Mouse (Mus musculus): ENCODE data around the gene Ccdc9b. TPM values are rescaled to one million over a fixed set of nuclear protein-coding genes. Genes with fewer than 3 reads are reported as not detected.

The Ccdc9b gene
- total RNA-seq, 2 experiments from 2014 or later, result 13.8 to 15.4 TPM

DNA sequence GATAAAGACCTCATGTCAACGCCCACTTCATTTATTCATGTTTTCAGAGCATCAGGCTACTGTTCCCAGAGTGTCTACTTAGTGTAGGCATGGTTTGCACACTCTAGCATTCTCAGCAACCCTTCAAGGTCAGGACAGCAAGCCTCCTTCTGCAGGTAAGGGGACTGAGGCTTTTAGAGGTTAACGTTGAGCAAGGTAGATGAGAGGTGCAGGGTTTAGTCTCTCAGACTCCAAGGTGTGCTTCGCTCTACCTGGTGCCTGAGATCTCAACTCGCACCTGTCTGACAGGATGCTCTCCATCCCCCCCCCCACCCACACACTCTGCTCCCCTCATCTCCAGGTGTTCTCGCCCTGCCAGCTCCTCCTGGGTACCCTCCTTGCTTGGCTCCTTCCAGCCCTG lies 8.3 kb downstream of the Ccdc9b start:
- DNase-seq, result no peak
- intact Hi-C loops (cut with DNase I), result no loop called here

DNA sequence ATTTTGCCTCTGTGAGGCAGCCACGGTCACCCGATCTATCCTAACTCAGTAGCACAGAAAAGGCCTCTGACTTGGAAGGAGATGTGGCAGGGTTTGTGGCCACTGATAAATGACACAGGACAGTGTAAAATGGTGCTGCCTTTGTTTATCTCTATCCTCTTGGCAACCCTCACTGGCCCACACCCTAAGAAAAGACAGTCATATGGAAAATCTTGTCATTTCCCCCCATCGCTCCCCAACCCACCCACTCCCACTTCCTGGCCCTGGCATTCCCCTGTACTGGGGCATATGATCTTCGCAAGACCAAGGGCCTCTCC lies 9.7 kb downstream of the Ccdc9b start:
- intact Hi-C loops (cut with DNase I), result no loop called here
- no peak for DNase-seq

DNA sequence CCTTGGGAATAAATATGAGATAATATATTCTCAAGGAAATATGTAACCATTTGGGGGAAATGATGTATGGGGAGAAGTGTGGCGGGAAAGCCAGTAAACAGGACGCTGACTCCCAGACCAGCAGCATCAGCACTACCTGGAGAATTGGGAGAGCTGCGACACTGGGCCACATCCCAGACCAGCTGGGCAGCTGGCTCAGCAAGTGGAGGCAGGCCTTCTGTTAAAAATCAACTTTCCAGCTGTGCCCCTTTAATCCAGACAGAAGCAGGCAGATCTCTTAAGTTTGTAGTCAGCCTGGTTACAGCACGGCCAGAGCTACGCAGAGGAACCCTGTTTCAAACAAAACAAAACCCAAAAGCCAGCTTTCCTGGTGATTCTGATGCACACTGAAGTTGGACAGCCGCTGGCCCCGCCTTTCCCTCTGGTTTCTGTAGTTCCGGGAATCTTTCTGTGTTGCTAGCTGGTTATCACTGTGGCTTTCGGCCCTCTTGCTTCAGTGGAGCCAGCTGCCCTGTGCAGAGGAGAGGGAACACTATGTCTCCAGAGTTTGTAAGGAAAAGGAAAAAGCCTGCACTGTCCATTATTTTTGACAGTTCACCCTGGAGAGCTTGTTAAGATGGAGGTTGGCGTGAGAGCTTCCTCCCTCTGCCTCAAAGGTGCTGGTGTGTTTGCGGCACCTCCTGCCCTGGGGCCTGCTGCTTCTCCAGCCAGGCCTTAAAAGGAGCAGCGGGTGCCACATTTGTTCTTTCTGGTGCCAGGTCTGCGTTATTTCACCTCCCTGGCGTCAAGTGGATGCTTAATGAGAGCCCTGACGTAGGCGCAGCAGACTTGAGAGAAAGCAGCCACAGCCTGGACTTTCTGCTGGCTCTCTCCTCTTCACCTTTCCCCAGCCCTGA lies 10.3 kb downstream of the Ccdc9b start:
- peak in 1 of 2 experiments; percentile 13 for DNase-seq
- intact Hi-C loops (cut with DNase I), result no loop called here

DNA sequence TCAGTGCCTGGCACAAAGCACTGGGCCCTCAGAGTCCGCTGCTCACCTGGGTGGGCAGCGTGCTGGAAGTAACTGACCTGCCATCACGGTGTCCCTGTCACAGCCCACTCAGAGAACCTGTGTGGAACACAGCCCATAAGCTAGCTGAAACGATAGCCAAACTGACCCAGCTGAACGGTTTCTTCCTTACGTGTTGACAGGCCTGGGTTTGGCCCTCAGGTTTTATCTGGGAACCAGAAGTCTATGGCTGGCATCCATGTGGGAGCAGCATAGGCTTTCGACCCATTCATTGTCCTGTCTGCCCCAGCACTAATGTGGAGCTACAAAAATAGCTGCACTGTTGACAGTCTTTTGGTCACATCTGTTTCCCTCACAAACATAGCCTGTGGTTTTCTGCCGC lies 12.0 kb downstream of the Ccdc9b start:
- DNase-seq, result no peak

DNA sequence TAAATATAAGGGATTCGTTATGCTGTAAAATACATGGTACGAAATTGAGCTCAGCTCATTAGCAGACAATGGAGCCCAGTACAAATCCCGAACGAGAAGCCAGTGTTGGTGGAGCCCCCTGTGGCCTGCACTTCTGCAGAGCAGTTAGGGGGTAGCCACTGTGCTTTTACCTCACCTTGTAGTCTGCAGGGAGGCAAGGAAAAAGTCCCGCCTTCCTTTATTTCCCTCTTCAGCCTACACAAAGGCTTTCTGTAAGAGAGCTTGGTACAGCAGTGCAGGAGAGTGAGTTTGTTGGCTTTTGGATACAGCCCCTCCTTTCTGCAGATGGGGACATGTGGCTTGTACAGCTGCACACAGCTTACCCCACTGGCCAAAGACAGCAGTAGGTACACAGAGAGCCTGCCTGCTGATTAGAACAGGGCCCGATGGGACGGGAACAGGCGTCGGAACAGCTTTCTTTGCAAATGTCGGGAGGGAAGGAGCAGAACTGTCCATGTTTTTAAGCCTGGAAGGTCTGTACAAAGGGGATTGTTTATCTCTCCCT lies 13.0 kb downstream of the Ccdc9b start:
- intact Hi-C loops (cut with DNase I), result no loop called here
- no peak for DNase-seq

More for the DNA sequence above, 12.0 kb downstream of the Ccdc9b start:
- intact Hi-C loops (cut with DNase I), result no loop called here

DNA sequence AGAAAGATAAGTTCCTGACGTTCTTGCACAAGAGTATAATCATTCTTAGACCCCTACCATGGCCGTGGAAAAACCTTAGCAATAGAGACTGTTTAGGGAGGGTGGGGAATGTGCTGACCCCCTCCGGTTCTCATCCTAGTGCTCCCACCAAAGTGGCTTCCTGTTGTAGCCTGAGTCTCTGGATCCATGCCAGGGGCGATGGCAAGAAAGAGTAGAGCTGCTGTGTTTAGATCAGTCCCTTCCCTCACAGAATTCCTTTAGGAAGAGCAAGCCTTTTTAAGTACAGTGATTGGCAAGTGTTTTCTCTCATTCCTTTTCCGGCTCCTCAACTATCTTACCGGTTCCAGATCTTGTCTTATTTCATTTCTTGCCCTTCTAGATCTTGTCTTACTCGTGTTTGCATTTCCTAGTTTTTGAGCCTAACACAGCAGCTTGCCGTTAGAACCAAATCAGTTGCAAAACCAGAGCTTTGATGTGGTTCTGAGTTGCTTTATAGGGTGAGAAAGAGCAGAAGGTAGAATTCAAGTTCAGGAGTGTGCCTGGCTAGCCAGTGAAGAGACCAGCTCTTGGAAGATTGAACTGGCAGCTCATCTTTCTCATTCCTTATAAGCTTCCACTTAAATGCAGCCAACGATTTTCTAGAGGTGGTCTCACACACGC lies 15.0 kb downstream of the Ccdc9b start:
- intact Hi-C loops (cut with DNase I), result loop anchor here (2.0 kb wide), 1 partner anchor 13 kb away; no protein-coding TSS in a partner anchor
- no peak for DNase-seq

DNA sequence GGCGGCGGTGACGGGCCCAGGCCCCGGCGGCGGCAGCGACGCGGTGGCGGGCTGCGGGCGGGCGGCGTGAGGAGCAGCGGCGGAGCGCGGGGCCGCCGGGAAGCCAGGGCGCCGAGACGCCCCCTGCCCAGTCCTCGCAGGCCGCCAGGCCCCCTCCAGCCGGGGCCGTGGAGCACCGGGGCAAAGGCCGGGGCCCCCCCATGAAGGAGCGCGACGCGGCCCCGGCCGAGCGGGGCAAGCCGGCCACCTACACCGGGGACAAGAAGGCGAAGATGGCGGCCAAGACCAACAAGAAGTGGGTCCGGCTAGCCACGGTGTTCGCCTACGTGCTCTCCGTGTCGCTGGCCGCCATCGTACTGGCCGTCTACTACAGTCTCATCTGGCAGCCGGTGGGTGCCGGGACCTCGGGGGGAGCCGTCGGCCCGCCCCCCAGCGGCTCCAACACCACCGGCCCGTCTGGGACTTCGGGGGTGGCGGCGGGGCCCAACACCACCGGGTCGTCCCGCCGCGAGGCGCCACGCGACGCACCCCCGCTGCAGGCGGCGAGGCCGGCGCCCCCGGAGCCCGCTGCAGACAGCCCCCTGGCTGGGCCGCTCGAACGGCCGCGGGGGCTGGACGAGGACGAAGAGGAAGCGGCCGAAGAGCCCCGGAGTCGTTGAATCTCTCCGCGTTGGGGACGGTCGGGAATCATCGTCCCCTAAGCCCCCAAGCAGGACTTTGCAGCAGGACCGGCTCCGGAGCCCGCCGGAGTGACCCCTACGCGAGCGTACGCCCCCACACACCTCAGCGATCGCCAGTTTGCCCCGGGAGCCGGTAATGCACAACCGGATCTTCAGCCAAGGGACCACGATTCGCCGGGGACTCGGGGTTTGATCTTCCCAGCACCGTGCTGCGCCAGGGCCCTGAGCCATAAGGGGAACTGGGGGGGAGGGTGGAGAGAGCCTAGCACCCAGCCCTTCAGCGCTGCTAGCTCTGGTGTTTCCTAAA lies 16.3 kb downstream of the Ccdc9b start:
- peak in 1 of 2 experiments; percentile 36 for DNase-seq
- intact Hi-C loops (cut with DNase I), result loop anchor here (2.0 kb wide), 2 partner anchors 15 to 137 kb away; no protein-coding TSS in a partner anchor

DNA sequence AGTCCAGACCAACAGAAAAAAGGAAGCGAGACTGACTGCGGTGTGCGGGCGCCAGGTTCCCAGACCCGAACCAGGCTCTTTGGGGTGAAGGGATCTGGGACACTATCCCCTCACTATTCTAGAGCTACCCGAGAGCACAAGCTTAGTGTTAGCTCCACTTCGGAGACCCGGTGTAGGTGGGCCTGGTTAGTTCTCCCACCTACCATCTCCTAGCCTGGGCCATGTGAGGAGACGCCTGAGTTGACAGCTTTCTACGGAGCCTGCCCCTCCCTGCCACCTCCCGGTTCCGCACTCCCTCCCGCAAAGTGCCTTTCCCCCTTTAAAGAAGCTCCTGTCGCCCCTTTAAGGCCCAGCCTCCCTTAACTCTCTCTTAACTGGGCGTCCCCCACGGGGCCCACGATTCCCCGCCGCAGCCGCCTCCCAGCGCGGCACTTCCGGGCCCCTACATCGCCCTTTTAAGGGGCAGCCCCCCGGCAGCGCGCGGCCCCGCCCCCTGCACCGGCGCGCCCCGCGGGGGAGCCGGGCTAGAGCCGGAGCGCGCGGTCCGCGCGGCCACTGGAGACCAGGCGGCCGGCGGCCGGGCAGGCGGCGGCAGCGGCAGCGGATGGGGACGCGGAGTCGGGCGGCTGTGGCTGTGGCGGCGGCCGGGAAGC lies 17.1 kb downstream of the Ccdc9b start, which contains the start of gene Inafm2:
Inafm2 (plus strand) TSS at position 527 of the 653 bp plus-strand sequence.
- DNase-seq, result peak; percentile 77 to 88
- intact Hi-C loops (cut with DNase I), result loop anchor here (2.0 kb wide), 1 partner anchor 137 kb away; no protein-coding TSS in a partner anchor

DNA sequence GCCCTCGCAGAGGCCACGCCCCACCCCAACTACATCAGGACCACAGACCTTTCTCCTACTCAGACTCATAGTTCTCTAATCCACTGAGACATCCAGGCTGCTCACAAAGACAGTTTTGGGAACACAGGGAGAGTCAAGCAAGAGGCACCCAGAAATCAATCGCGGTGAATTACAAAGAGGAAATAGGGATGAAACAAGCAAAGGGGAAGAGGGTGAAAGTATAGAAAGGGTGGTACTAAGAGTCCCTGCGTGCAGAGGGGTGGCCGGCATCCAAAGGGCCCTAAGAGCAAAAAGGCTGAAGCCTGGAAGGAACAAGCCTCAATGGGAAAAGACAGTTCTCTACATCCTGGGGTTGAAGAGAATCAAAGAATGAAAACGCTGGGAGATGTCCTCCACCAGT lies 17.8 kb downstream of the Ccdc9b start:
- intact Hi-C loops (cut with DNase I), result loop anchor here (2.0 kb wide), 1 partner anchor 138 kb away; no protein-coding TSS in a partner anchor
- DNase-seq, result no peak

DNA sequence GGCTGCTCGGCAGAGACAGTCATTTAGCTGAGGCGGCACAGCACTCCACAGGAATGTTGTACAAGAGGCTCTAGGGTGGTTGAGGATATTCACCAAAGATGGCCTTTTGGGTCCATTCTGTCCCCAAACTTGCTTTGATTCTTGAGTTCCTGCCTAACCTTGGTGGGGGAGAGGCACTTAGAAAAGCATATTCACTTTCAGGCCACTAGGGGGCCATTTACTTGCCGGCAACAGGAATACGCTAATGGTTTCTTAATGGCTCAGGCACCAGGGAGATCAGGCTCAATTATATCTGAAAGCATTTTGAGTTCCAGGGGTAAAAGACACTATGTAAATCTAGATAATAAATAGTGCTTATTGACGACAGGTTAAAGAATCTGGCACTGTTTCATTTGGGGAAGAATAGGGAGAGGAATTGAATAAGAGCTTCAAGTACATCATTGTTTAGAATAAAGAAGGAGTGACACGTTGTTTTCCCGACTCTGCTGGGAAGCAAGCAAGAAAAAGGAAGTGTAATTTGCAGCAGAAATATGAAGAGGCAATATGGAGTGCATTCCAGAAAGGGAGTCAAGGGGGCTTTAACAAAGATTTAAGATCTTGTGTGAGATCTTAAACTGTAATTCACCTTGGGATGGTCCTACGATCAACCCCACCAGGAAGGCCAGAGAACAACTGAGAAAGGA lies 19.1 kb downstream of the Ccdc9b start:
- DNase-seq, result peak in 1 of 2 experiments; percentile 9
- intact Hi-C loops (cut with DNase I), result no loop called here

DNA sequence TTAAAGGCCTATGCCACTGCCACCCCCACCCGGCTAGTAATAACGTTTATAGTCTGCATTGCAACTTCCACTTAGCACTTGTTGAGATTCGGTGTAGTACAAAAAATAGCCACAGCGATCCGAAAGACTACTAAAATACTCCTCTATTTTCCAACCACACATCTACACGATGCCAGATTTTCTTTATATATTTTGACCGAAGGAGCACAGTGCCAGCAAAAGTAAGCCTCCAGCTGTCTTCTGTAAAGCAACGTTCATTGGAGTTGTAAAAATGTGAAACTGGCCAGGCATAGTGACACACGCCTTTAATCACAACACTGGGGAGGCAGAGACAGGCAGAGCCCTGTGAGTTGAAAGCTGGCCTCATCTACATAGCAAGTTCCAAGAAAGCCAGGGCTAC lies 21.3 kb downstream of the Ccdc9b start:
- intact Hi-C loops (cut with DNase I), result no loop called here
- DNase-seq, result no peak

DNA sequence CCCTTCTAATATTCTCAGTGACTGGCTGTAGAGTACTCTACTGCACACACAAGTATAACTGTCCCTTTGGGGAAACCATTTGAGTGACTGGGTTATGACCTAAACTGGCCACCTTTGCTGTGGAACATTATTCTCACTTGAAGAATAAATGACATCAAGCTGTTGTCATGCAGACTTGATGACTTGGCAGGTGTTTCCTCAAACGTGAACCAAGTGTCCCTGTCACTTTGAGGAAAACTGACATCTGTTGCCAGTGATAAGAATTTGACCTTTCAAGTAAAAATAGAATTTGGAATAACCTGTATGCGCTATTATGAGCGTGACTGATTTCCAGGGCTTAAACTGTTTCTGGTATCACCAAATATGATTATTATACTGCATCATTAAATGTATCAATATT lies 22.1 kb downstream of the Ccdc9b start:
- intact Hi-C loops (cut with DNase I), result no loop called here
- DNase-seq, result no peak

DNA sequence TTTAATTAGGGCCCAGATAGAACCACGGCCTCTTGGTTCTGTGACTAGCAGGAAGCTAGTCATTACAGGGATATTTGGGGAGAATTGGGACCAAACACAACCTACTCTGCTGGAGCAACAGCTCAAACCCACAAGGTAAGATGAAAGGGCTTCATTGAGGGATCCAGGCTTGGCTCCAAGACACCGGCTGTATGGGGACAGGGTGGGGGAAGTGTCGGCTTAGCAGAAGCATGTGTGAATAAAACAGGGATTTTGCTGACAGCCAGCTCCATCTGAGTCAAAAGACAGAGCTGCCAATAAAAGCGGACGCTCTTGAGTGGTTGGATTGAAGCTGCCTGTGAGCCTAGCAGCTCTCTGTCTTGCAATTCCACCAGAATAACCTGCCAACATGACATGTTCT lies 29.1 kb downstream of the Ccdc9b start:
- DNase-seq, result no peak
- intact Hi-C loops (cut with DNase I), result no loop called here

DNA sequence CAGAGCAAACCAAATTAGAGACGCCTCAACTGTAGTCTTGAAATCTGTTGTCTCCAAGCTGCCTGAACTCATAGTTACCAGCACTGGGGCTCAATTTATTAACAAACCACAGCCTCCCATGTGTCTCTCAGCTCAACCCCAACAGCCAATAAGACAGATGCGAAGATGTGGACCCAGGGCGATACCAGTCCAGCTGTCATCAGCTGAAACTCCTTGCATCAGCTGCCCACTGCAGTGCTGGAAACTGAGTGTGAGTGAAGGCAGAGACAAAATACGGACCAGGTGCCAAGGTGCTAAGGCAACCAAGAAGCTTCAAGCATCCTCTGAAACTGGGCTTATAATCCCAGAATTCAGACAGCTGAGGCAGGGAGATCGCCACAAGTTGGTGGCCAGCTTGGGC lies 30.5 kb downstream of the Ccdc9b start:
- DNase-seq, result no peak
- intact Hi-C loops (cut with DNase I), result loop anchor here (2.0 kb wide), 1 partner anchor 93 kb away; no protein-coding TSS in a partner anchor

DNA sequence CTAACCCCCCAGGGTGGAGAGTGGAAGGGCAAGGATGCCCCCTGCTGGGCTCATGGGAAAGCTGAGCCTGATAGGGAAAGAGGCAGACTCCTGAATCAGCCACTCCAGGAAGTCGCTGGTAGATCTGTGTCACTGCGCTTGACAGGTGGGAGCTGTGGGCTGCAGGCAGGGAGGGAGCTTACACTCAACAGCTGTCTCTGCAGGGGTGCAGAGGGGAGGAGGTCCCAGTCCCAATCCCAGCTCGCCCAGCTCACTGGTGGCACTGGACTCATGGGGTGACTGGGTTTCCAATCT lies 31.9 kb downstream of the Ccdc9b start:
- intact Hi-C loops (cut with DNase I), result loop anchor here (1.0 to 2.0 kb wide), 2 partner anchors 30 to 92 kb away; no protein-coding TSS in a partner anchor
- DNase-seq, result peak; percentile 57 to 66

DNA sequence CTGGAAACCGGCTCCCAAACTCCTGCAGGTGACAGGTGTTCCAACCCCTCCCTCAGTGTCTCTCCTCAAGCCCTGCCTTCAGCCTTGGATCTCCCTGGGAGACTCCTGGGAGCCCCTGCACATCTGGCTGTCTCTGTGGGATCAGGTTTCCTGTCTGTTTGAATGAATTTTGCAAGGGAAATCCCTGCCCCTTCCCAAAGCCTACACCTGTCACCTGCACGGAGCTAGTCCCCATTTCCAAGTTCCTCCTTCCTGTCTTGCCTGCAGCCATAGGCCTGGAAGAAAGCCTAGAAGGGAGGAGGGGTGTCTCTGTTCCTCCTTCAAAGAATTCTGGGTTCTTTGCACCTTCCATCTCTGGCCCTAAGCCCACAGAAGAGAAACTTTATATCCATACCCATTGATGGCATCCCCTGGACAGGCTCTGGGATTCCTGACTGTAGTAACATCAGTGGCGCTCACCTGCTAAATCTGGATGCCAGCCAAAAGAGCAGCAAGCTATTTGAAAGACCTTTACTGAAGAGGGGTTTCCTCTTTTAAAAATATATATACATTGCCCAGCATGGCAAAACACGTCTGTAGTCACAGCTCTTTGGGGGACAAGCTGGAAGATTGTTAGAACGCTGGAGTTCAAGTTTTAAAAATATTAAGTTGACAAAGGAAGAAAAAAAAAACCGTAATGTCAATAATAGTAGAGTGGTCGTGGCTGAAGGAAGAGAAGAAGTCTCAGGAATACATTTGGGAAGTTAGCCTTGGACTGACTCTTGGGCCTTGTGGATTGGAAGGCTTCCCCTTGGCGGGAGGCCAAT lies 32.4 kb downstream of the Ccdc9b start:
- intact Hi-C loops (cut with DNase I), result loop anchor here (1.0 to 2.0 kb wide), 2 partner anchors 30 to 91 kb away; no protein-coding TSS in a partner anchor
- no peak for DNase-seq

DNA sequence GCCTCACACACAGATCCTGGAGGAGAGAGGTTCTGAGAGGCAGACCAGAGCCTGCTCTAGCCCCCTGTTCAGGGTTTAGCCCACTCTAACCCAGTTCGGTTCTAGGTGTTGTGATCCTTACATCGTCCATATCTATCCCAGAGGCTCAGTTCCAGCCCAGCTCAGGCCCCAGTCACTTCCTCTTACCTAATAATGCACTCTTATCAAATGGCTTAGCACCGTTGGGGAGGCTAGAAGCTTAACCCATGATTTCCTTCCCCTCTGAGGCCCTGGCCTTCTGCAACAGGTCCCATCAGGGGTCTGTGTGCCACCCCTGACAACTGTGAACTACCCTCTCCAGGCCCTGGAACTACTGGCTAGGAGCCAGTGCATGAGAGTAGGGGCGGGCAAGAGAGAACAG lies 33.3 kb downstream of the Ccdc9b start:
- intact Hi-C loops (cut with DNase I), result no loop called here
- DNase-seq, result no peak

DNA sequence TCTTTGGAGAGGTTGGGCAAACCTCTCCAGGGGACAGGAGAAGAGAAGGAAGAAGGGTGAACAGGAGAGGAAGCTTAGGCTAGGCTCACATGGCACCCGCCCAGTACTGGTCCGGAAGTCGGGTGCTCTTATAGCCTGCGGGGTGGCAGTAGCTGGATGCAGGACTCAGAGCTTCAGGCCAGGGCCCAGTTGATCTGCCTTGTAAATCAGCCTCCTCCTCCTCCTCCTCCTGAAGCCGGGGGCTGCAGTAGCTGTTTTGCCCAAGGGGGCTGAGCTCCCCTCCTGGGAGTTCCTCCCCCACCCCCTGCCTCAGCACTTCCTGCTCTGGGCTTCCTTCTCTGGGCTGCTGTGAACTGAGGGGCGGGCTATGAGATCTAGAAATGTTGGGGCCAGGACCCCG lies 34.1 kb downstream of the Ccdc9b start, which contains the start of gene Plcb2:
Plcb2 (minus strand) TSS at position 102 of the 400 bp plus-strand sequence.
- intact Hi-C loops (cut with DNase I), result no loop called here

More for the DNA sequence above, 34.1 kb downstream of the Ccdc9b start, which contains the start of gene Plcb2:
- no peak for DNase-seq
